Mouse (Mus musculus) kidney, embryonic 14.5 days (tissue): ENCODE measurements around the gene Pigl. TPM values are rescaled to one million over a fixed set of nuclear protein-coding genes. Genes with fewer than 3 reads are reported as not detected.

Source experiments
- ATAC-seq: fragments of 200-750 bp; cut with Nextera tagmentation; 2 replicates; pipeline ENCODE4 v1.8.0; 2017; ENCODE audit warnings: moderate number of reproducible peaks, mild to moderate bottlenecking, moderate TSS enrichment, moderate library complexity; ENCODE audit not compliant: low FRiP score, low TSS enrichment
- H3K27ac ChIP-seq: fragments of 300-500 bp; sonication (generic); 2 replicates; pipeline ENCODE4 v1.5.1; 2014; ENCODE audit warnings: low read depth, mild to moderate bottlenecking, low read length, moderate library complexity, mixed read lengths
- H3K27me3 ChIP-seq: fragments of 300-500 bp; sonication (generic); 2 replicates; pipeline ENCODE4 v1.6.1; 2014; ENCODE audit warnings: mild to moderate bottlenecking, low read length; ENCODE audit not compliant: control insufficient read depth, insufficient read depth
- H3K36me3 ChIP-seq: fragments of 300-500 bp; sonication (generic); 2 replicates; pipeline ENCODE4 v1.6.1; 2014; ENCODE audit warnings: low read length, mixed read lengths; ENCODE audit not compliant: control insufficient read depth, insufficient read depth
- H3K4me1 ChIP-seq: fragments of 300-500 bp; sonication (generic); 2 replicates; pipeline ENCODE4 v1.6.1; 2014; ENCODE audit warnings: low read length, mixed read lengths; ENCODE audit not compliant: control insufficient read depth, insufficient read depth
- H3K4me2 ChIP-seq: fragments of 300-500 bp; sonication (generic); replicated peaks from 2 replicates; pipeline ENCODE4 v1.6.1; 2014; ENCODE audit warnings: low read depth, mild to moderate bottlenecking, low read length
- H3K4me3 ChIP-seq: fragments of 300-500 bp; sonication (generic); 2 replicates; pipeline ENCODE4 v1.5.1; 2014; ENCODE audit warnings: mild to moderate bottlenecking, low read length
- H3K9ac ChIP-seq: fragments of 300-500 bp; sonication (generic); 2 replicates; pipeline ENCODE4 v1.6.1; 2014; ENCODE audit warnings: low read depth, mild to moderate bottlenecking, low read length, moderate library complexity
- H3K9me3 ChIP-seq: fragments of 300-500 bp; sonication (generic); 2 replicates; pipeline ENCODE4 v1.6.1; 2016; ENCODE audit warnings: low read length; ENCODE audit not compliant: control insufficient read depth
- WGBS: fragments of 180-500 bp; shearing (Covaris S2); extraction: QIAGEN DNeasy Blood & Tissue Kit; methylation state at CpG from one replicate; pipeline ENCODE4 v1.1.7; 2014; 5-methylcytosine and 5-hydroxymethylcytosine counted together
- polyA plus RNA-seq: library from polyadenylated mRNA; unstranded; fragments of >200 nt; fragmentation: Nextera tagmentation; extraction: Ambion mirVana; gene quantifications from 2 replicates; pipeline ENCODE4 v1.2.1, GENCODE M21; 2014

The Pigl gene
- 12.3 and 15.1 TPM in 2 replicates for polyA plus RNA-seq

- 0% methylated on average over 33 of the region's 33 CpGs for whole genome bisulfite sequencing
- Histone ChIP-seq H3K9me3 (no peaks in the 10 kb centered on the region), H3K27me3 (no peaks in the 10 kb centered on the region)
These were observed at the start of gene Pigl, which contains the start of gene Ncor1 for GRCm38 (mm10) chr11:62458276-62458724. Pigl (plus strand) TSS chr11:62458460. Ncor1 (minus strand) TSS chr11:62458541.

DNA sequence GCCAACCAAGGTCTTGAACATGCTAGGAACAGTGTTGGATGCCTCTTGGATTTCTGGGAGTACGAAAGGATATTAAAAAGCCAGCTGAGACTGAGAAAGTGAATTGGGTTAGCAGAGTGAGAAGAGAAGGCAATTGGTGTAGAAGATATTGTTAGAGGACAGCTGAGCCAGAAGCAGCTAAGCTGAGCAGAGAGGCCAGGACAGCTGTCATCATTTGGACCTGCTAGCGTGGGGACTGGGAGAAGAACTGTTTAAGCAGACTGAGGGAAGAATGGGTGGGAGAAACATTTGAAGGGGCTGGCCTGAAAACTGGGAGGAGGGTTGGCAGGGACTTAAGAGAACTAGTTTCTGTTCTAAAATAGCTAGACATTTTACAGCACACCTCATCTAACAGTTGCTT is 49.4 kb upstream of the Pigl start:
- no peak overlapping the region for H3K27ac ChIP-seq
- H3K27me3 ChIP-seq = no peaks in the 10 kb centered on the region
- H3K36me3 ChIP-seq = peaks cover 35% of the 10 kb centered on the region
- H3K4me2 ChIP-seq = no peak overlapping the region
- 98% methylated on average over 2 of the region's 2 CpGs for WGBS
- H3K9ac ChIP-seq = no peak overlapping the region
- no peaks in the 10 kb centered on the region for H3K9me3 ChIP-seq
- H3K4me1 ChIP-seq = no peaks in the 10 kb centered on the region
- H3K4me3 ChIP-seq = no peak overlapping the region
- no peak for ATAC-seq

More at GRCm38 (mm10) chr11:62458276-62458724, at the start of gene Pigl, which contains the start of gene Ncor1:
- Histone ChIP-seq H3K36me3 (no peaks in the 10 kb centered on the region), H3K4me2 (peak within 1 kb of the TSS; percentile 89), H3K9ac (peak within 1 kb of the TSS; percentile 99), H3K4me1 (0 out of 2 replicates have a peak, but pooled peaks cover 8% of the 10 kb centered on the region), H3K4me3 (peak within 1 kb of the TSS; percentile 95), H3K27ac (peak within 1 kb of the TSS; percentile 93)
- peak; percentile 81 for ATAC-seq

GRCm38 (mm10) chr11:62409611-62410010 is 48.6 kb upstream of the Pigl start:
- H3K27me3 ChIP-seq = no peaks in the 10 kb centered on the region
- H3K36me3 ChIP-seq = peaks cover 39% of the 10 kb centered on the region
- no peak overlapping the region for H3K27ac ChIP-seq
- ATAC-seq = no peak
- H3K4me2 ChIP-seq = no peak overlapping the region
- no peaks in the 10 kb centered on the region for H3K4me1 ChIP-seq
- WGBS = 91% methylated on average over 1 of the region's 1 CpGs
- H3K9ac ChIP-seq = no peak overlapping the region
- H3K4me3 ChIP-seq = no peak overlapping the region
- H3K9me3 ChIP-seq = no peaks in the 10 kb centered on the region

DNA sequence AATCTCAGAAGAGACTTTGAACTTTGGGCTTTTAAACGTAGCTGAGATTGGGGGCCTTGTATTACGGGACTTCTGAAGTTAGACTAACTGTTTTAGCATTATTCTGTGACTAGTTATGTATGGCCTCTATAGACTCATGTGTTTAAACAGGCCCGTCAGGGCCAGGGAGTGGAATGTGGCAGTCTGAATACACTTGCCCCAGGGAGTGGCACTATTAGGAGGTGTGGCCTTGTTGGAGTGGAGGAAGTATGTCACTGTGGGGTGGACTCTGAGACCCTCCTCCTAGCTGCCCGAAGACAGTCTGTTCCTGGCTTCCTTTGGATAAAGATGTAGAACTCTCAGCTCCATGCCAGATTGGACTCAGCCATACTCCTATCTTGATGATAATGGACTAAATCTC is 43.2 kb upstream of the Pigl start:
- Histone ChIP-seq H3K4me1 (no peaks in the 10 kb centered on the region), H3K9ac (no peak overlapping the region), H3K4me2 (no peak overlapping the region), H3K36me3 (peaks cover 51% of the 10 kb centered on the region), H3K4me3 (no peak overlapping the region), H3K27me3 (no peaks in the 10 kb centered on the region), H3K27ac (no peak overlapping the region), H3K9me3 (no peaks in the 10 kb centered on the region)
- 89% methylated on average over 4 of the region's 4 CpGs for WGBS
- no peak for ATAC-seq

- Histone ChIP-seq H3K4me3 (no peak overlapping the region), H3K9ac (no peak overlapping the region), H3K27ac (no peak overlapping the region), H3K36me3 (peaks cover 51% of the 10 kb centered on the region), H3K9me3 (no peaks in the 10 kb centered on the region), H3K4me1 (no peaks in the 10 kb centered on the region), H3K4me2 (no peak overlapping the region), H3K27me3 (no peaks in the 10 kb centered on the region)
- ATAC-seq = no peak
- WGBS = 79% methylated on average over 2 of the region's 2 CpGs
These were observed 33.7 kb upstream of the Pigl start for GRCm38 (mm10) chr11:62424525-62424924.

DNA sequence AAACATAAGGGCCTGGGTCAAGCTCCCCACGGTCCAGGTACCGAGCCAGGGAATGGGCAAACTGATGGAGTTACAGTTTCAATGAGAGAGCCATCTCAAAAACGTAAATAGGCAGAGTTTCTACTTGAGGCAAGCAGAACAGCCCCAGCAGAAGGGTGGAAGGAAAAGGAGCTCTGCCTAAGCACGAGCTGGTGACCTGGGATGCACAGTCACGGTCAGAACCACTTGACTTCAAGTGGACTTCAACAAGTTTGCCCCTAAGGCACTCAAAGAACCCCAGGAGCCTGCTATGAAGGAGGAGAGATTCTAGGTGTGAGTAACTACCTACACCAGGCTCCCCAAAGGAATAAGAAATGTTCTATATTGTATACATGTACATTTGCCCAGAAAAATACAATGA is 32.0 kb upstream of the Pigl start:
- no peaks in the 10 kb centered on the region for H3K9me3 ChIP-seq
- H3K4me2 ChIP-seq = no peak overlapping the region
- no peak overlapping the region for H3K4me3 ChIP-seq
- H3K27ac ChIP-seq = no peak overlapping the region
- H3K9ac ChIP-seq = no peak overlapping the region
- 75% methylated on average over 5 of the region's 5 CpGs for WGBS
- no peak for ATAC-seq
- no peaks in the 10 kb centered on the region for H3K4me1 ChIP-seq
- H3K36me3 ChIP-seq = peaks cover 48% of the 10 kb centered on the region
- no peaks in the 10 kb centered on the region for H3K27me3 ChIP-seq

DNA sequence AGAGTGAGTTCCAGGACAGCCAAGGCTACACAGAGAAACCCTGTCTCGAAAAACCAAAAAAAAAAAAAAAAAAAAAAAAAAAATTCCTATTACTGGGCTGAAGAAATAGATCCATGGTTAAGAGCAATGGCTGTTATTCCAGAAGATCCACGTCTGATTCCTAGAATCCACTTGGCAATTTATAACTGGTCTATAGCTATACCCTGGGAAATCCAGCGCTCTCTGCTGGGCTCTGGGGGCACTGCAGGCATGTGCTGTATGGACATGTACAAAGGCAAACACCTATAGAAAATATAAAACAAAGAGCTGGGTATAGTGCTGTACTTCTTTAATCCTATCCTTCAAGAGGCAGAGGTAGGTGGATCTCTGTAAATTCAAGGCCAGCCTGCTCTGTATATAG is 31.2 kb upstream of the Pigl start:
- no peaks in the 10 kb centered on the region for H3K4me1 ChIP-seq
- H3K36me3 ChIP-seq = peaks cover 43% of the 10 kb centered on the region
- no peak for ATAC-seq
- H3K9ac ChIP-seq = no peak overlapping the region
- H3K9me3 ChIP-seq = no peaks in the 10 kb centered on the region
- H3K27me3 ChIP-seq = no peaks in the 10 kb centered on the region
- 81% methylated on average over 2 of the region's 3 CpGs for WGBS
- no peak overlapping the region for H3K27ac ChIP-seq
- no peak overlapping the region for H3K4me3 ChIP-seq
- no peak overlapping the region for H3K4me2 ChIP-seq

DNA sequence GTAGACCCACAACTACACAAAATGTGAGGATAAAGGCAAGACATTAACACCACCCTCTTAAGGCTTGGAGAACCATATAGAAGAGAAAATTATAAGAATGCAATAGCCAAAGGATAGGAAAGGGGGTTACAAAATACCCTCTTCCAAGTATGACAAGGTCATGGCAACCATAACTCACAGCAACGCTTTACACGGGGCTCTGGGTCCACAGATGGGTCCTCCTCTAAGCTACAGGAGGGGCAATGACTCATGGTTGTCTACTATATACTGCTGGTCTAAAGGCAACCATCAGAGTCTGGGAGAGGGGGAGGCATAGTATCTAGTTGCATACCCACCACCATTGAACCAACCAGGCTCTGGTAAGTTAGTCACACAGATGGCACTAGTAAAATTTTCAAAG is 26.0 kb upstream of the Pigl start:
- no peaks in the 10 kb centered on the region for H3K27me3 ChIP-seq
- no peak overlapping the region for H3K27ac ChIP-seq
- ATAC-seq = no peak
- 92% methylated on average over 2 of the region's 2 CpGs for WGBS
- no peak overlapping the region for H3K4me2 ChIP-seq
- no peak overlapping the region for H3K9ac ChIP-seq
- no peak overlapping the region for H3K4me3 ChIP-seq
- no peaks in the 10 kb centered on the region for H3K9me3 ChIP-seq
- H3K36me3 ChIP-seq = peaks cover 32% of the 10 kb centered on the region
- H3K4me1 ChIP-seq = no peaks in the 10 kb centered on the region

- Histone ChIP-seq H3K4me1 (no peaks in the 10 kb centered on the region), H3K27ac (no peak overlapping the region), H3K4me3 (no peak overlapping the region), H3K9me3 (no peaks in the 10 kb centered on the region), H3K27me3 (no peaks in the 10 kb centered on the region), H3K9ac (no peak overlapping the region), H3K4me2 (no peak overlapping the region), H3K36me3 (peaks cover 10% of the 10 kb centered on the region)
- ATAC-seq = no peak
- 92% methylated on average over 9 of the region's 9 CpGs for WGBS
These were observed 17.5 kb upstream of the Pigl start for GRCm38 (mm10) chr11:62440670-62441315.
